Mouse (Mus musculus) left cerebral cortex, adult 11 months (tissue): ENCODE measurements around the gene Txndc11.

Experiments
- DNase-seq: peaks from one replicate; pipeline ENCODE4 v3.0.0; 2022; ENCODE audit warnings: low spot score

The Txndc11 gene

GRCm38 (mm10) chr16:11065431-11065830, 69.0 kb downstream of the Txndc11 start:
- DNase-seq: no peak

DNA sequence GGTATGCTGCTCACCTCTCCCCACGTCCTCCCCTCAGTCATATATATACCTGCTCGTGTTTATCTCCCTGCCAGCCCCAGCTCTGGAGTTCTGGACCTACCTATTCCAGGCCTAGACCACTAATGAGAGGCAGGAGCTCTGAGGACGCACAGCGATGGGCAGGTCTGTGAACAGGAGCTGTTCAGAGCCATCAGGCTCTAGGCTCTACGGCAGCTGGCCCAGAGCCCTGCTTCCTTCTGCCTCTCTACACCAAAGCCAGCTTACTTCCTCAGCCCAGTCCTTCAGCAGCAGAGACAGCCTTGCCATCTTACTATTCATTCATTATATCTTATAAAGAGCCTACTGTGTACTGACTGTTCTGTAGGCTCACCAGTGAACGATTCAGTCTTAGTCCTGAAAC, 69.7 kb downstream of the Txndc11 start:
- no peak for DNase-seq

DNA sequence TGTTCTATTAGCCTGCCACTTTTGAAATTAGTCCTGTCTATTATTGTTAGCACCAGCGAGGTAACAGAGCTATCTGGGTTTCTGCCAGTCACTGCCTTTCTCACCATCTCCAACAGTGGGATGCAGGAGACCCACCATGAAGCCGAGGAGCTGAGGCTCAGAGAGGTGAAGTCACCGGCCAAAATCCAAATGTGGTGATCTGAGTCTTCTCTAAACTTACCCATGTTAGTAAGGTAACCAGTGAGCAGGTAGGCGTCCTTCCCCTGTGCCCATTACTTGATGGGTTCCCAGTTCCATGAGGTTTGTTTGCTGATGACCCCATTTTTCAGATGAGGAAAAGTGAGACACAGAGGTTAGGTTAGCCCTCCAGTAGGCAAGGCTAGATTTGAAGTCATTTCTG, 70.1 kb downstream of the Txndc11 start:
- DNase-seq: no peak

GRCm38 (mm10) chr16:11062794-11063721, 71.4 kb downstream of the Txndc11 start:
- DNase-seq: no peak

GRCm38 (mm10) chr16:11060645-11061044, 73.8 kb downstream of the Txndc11 start, which contains the start of gene Snn:
Snn (plus strand) TSS chr16:11060945.
- DNase-seq: no peak

GRCm38 (mm10) chr16:11055916-11056315, 78.5 kb downstream of the Txndc11 start:
- DNase-seq: no peak

GRCm38 (mm10) chr16:11054871-11055270, 79.6 kb downstream of the Txndc11 start:
- DNase-seq: no peak

DNA sequence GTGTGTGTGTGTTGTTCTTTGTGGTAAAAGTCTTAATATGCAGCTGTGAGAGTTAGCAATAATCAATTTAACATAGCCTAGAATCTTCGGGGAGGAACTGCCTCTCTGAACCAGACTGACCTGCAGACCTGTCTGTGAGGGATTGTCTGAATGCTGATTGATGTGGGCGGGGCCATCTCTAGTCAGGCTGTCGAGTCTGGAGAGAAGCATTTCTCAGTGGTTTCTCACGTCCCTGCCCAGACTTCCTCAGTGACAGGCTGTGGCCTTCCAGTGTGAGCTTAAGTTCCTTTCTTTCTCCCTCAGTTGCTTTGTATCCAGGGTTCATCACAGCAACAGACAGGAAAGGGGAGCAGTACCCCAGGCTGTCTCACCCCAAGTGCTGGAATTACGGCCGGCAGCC, 80.0 kb downstream of the Txndc11 start:
- no peak for DNase-seq

DNA sequence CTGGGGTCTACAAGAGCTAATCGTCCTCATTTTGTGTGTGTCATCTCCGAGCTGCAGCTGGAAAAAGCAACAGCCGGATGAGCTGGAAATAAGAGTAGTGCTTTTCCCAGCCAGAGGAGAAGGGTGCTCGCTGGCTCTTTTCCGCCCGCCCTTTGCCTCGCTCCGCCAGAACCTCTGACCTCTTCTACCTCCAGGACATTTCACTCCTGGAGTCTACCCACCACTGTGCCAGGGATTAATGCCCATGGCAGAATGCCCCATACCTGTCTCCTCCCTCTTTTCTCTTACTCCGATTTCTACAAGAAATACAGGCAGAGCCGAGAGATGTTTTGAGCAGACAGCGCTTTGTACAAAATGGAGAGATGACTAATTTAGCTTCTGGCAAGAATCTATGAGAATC, 83.3 kb downstream of the Txndc11 start:
- DNase-seq: no peak

DNA sequence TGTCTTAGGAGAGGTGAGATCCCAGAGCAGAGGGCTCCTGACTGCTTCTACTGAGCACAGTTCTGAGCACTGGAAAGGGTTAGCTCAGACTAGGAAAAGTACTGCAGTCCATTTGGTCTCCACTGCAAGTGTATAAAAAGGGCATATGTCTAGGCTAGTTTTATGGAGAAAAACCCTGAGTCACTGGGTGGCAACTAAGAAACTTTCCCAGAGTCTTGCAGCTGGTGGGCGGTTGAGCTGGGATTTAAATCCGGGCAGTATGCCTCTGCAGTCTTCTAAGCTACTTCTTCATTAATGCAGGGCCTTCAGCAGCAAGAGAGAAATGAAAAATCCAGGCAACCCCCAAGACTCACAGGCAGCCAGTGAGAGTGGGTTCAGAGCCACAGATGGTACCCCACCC, 84.2 kb downstream of the Txndc11 start:
- DNase-seq: no peak

GRCm38 (mm10) chr16:11047130-11047529, 87.3 kb downstream of the Txndc11 start:
- DNase-seq: no peak

- DNase-seq: no peak
Observed at GRCm38 (mm10) chr16:11046437-11046836, 88.0 kb downstream of the Txndc11 start.

DNA sequence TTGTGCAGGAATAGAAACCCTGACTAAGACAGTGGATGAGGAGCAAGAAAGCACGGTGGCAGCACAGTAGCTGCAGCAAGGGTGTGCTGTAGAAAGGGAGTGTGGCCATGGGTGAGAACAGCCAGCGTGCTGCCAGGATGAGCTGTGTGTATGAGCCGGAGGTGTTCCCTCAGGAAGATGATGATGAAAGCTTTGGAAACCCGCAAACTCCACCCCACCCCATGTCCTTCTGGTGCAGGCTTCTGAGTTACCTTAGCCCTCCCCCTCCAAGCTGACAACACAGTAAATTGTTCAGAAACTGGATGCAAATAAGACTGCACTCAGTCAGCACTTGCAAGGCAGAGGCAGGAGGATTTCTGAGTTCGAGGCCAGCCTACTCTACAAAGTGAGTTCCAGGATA, 91.2 kb downstream of the Txndc11 start:
- no peak for DNase-seq

DNA sequence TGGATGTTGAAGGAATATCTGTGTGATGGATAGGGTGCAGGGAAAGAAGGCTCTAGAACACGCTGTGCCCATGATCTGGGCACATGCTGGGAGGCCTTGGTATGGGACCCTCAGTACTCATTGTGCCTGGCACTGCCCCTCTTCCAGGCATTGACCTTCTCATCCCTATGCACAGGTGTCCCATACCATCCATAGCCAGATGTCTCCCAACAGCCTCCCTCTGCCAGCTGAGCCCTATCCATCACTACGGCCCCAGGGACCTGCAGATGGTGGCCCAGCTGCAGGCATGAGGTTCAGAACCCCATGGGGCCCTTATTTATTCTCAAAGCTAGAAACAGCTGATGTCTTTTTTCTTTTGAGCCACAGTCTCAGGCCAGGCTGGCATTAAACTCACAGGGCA, 93.8 kb downstream of the Txndc11 start:
- DNase-seq: no peak

DNA sequence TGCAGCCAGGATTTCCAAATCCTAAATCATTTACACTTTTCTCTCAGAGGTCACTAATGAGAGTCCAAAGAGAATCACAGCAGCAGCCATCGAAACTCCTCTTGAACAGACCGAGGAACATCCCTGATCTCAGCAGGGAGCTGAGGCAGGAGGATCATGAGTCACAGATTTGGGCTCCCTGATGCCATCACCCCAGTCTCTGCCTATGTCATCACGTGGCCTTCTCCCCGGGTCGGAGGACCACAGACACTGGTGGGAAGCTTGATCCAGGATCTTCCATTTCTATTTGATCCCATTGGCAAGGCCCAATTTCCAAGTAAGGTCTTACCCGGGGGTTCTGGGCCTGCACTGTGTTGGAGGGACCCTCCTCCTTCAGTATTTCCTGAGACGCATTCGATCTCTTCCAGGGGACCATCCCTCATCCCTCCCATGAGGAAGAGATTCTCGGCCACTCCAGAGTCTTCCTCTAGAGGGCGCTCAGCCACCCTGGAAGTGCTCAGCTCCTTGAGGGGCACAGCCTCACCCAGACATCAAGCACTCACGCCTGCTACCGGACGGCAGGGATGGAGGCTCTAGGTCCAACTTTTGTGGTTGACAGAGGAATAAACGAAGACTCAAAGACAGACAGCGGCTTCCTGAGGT, 98.5 kb downstream of the Txndc11 start:
- DNase-seq: no peak

- DNase-seq: no peak
Observed at GRCm38 (mm10) chr16:11035273-11035672, 99.2 kb downstream of the Txndc11 start.

- DNase-seq: peak; percentile 73
Observed at GRCm38 (mm10) chr16:11034193-11034803, 100.2 kb downstream of the Txndc11 start.

DNA sequence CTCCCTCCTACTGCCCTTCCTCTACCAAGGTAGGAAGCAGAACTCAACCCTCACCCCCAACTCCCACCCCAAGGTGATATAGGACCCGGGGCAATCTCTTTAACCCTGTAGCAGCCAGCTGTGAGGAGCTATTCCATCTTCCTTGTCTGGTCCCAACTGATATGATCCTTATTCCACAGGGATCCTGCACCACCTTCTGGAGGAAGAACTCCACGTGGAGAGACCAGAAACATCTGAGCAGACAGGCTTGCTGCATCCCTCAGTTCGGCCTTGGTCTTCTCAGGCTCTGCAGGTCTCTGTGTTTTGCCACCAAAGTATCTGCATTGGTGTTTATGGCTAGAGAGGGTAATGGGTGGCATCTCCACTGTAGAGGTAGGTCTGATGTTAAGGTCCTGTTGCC, 103.1 kb downstream of the Txndc11 start:
- no peak for DNase-seq

DNA sequence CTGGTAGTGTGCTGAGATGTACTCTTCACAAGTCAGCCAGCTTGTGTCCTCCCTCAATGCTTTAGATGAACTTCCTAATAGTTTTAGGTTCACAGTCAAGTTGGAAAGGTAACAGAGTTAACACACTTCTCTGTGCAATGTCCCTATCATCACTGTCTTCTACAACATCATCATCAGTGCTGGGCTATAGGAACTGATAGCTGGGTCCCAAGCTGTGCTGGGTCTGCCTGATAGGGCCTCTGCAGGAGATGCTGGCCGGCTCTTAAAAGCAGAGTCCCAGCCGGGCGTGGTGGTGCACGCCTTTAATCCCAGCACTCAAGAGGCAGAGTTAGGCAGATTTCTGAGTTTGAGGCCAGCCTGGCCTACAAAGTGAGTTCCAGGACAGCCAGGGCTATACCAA, 103.6 kb downstream of the Txndc11 start:
- DNase-seq: no peak

GRCm38 (mm10) chr16:11028206-11028605, 106.2 kb downstream of the Txndc11 start:
- DNase-seq: no peak
